Mouse (Mus musculus) liver, adult 10 weeks (tissue): ENCODE data around the gene Btbd35f8. TPM values are rescaled to one million over a fixed set of nuclear protein-coding genes. Genes with fewer than 3 reads are reported as not detected.

Experiments
- polyA plus RNA-seq: library from polyadenylated mRNA; stranded (reverse); fragments of 350-450 nt; fragmentation: Illumina TruSeq; extraction: RNeasy Lipid Tissue Mini Kit (QIAGEN cat#74804); gene quantifications from one replicate; pipeline ENCODE4 v1.2.3, GENCODE M21; 2014; ENCODE audit warnings: low read depth, low replicate concordance

The Btbd35f8 gene
- polyA plus RNA-seq, result not detected

DNA sequence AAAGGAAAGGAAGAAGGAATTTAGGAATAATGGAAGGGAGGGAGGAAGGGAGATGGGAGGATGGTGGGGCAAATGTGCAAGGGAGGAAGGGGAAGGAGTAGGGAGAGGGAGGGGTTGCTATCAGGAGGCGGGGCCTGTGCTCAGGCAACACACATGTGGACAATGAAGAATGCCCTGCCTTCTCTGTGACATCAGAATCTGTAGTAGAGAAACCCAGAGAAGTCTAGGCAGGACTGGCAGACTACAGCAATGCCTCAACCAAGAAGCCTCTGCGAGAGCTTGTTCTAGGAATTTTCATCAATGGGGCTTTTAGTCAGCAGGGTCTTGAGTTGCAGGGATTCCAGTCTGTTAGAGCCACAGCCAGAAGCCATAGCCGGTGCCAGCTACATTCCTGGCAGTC lies at the start of gene Btbd35f8:
TSS of gene Btbd35f8 (plus strand) at position 301 of the 400 bp plus-strand sequence.

Other genes starting within 250 kb of the Btbd35f8 start
- gene Spin2g, start 211.8 kb upstream of the Btbd35f8 start, polyA plus RNA-seq, result not detected